Mouse (Mus musculus) brain, embryonic 14.5 days (tissue): Measurements from ENCODE around the gene Gm16223. TPM values are rescaled to one million over a fixed set of nuclear protein-coding genes. Genes with fewer than 3 reads are reported as not detected.

Experiments
- DNase-seq: peaks from one replicate; pipeline ENCODE4 v3.0.0-alpha.2; 2011; ENCODE audit warnings: low read depth
- CTCF ChIP-seq: fragments of 200-500 bp; IDR thresholded peaks from 2 replicates; pipeline ENCODE4 v1.5.1; 2012; ENCODE audit warnings: inconsistent platforms, mild to moderate bottlenecking, moderate library complexity, borderline replicate concordance; ENCODE audit not compliant: insufficient read depth, insufficient read length; ENCODE audit errors: extremely low read depth
- POLR2A ChIP-seq: fragments of 200-500 bp; IDR thresholded peaks from 2 replicates; pipeline ENCODE4 v1.6.1; 2012; ENCODE audit warnings: mild to moderate bottlenecking, inconsistent platforms, borderline replicate concordance; ENCODE audit not compliant: poor library complexity, insufficient read depth, insufficient read length, severe bottlenecking; ENCODE audit errors: extremely low read depth
- polyA plus RNA-seq: library from polyadenylated mRNA; depleted of rRNA; stranded (reverse); fragments of >200 nt; gene quantifications from 2 replicates; pipeline ENCODE4 v1.2.3, GENCODE M21; 2012; rRNA removed

Gene Gm16223
- polyA plus RNA-seq, 1 experiment: 0.03 TPM

- TF ChIP-seq POLR2A (no peak), CTCF (no peak)
- no peak for DNase-seq
Measured at GRCm38 (mm10) chr5:42155626-42156025, 87.9 kb downstream of the Gm16223 start.

- DNase-seq: peak; percentile 57
- TF ChIP-seq POLR2A: no peak
- TF ChIP-seq CTCF: no peak
Measured at GRCm38 (mm10) chr5:42164731-42165130, 97.0 kb downstream of the Gm16223 start.

DNA sequence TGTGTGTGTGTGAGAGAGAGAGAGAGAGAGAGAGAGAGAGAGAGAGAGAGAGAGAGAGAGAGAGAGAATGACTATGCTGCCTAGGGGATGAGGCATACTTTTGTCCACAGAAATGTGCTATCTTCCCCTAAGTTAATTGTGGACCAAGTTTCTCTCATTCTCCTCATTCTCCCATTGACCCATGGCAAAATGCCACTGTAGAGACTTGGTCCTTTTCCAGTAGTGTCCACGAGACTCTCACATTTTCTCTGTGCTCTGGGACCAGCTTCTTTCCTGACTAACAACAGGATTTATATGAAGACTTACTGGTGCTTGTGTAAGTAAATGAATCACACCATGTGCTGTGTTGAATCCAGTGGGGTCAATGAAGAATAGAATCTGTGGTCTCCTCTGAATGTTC is 98.6 kb downstream of the Gm16223 start:
- no peak for TF ChIP-seq POLR2A
- no peak for TF ChIP-seq CTCF
- DNase-seq: no peak

GRCm38 (mm10) chr5:42168071-42168470 is 100.3 kb downstream of the Gm16223 start:
- no peak for TF ChIP-seq POLR2A
- no peak for TF ChIP-seq CTCF
- DNase-seq: no peak

GRCm38 (mm10) chr5:42168785-42169184 is 101.0 kb downstream of the Gm16223 start:
- TF ChIP-seq POLR2A: no peak
- TF ChIP-seq CTCF: no peak
- no peak for DNase-seq

DNA sequence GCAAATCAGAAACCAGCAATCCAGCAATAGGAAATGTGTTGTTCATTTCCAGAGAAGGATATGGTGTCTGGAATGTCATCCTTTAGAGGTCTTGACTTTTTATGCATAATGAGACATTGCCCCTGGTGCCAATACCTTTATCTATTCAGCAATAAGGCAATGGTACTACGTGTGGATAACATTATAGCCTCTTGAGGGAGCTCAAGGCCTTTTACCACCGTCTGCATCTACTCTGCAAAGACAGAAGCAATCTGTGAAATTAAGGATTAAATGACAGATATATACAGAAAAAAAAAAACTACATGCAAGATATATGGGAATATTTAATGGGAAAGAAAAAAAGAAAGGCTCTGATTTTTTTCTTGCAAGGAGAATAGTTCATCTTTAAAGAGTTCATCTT is 106.3 kb downstream of the Gm16223 start:
- DNase-seq: peak; percentile 25
- TF ChIP-seq CTCF (no peak), POLR2A (no peak)

- TF ChIP-seq POLR2A (no peak), CTCF (no peak)
- no peak for DNase-seq
Measured at GRCm38 (mm10) chr5:42175424-42175823, 107.7 kb downstream of the Gm16223 start.

DNA sequence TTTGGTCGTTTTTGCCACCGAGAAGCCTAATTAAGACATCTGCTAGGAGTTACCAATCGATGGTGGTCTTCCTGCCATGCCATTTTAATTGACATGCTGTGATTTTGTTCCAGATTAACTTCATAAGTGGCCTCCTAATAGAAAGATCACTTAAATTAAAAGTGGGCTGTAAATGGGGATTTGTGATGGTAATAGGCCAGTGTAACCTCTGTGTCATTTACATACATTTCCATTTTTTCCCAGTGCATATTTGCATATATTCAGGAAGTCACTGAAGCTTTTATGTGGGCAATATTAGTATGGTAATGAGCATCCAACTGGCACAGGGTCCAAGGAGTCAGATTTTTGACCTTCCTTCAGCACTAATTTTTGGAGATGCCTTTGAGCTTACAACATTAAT is 130.7 kb downstream of the Gm16223 start:
- DNase-seq: peak; percentile 58

GRCm38 (mm10) chr5:42207456-42208122 is 139.8 kb downstream of the Gm16223 start:
- peak; percentile 59 for DNase-seq
- TF ChIP-seq CTCF (no peak), POLR2A (no peak)

More for the DNA sequence above, 130.7 kb downstream of the Gm16223 start:
- TF ChIP-seq POLR2A (no peak), CTCF (no peak)

GRCm38 (mm10) chr5:42211554-42212338 is 144.0 kb downstream of the Gm16223 start:
- TF ChIP-seq POLR2A: no peak
- no peak for TF ChIP-seq CTCF
- peak; percentile 54 for DNase-seq

- no peak for DNase-seq
- no peak for TF ChIP-seq CTCF
Measured at GRCm38 (mm10) chr5:42212353-42212752, 144.6 kb downstream of the Gm16223 start.

DNA sequence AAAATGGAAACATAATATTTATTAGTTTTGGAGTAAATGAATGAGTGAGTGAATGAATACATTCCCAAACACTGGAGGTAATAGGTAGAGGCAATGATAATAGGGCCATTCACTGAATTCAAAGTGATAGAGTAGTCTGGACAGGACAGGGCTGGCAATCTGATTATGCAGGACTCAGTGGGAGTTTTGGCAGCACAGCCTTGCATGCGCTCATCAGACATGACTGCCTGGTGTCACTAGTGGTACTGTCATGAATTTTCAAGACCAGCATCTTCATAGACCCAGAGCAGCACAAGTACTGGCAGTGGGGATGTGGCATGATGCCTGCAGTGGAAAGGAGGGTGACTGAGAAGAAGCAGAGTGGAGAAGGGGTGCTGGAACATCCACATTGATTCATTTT is 157.1 kb downstream of the Gm16223 start:
- TF ChIP-seq CTCF (no peak), POLR2A (no peak)
- no peak for DNase-seq

DNA sequence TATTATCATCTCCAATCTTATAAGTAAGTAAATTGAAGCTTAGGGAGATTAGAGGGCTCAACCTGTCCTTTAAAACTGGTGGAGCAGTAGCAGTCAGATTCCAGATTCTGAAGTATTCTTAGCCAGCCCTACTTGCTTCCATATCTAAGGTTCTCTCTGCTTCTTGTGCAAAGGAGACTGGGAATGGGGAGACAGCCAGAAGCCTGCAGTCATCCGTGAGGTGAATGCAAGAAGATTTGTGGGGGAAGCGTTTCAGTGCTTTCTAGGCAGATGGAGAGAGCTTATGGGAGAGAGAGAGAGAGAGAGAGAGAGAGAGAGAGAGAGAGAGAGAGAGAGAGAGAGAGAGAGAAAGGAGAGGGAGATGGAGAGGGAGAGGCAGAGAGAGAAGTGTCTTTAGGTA is 160.9 kb downstream of the Gm16223 start:
- TF ChIP-seq POLR2A (no peak), CTCF (no peak)
- DNase-seq: peak; percentile 30

- TF ChIP-seq CTCF: no peak
Measured at GRCm38 (mm10) chr5:42239291-42239690, 171.5 kb downstream of the Gm16223 start.

DNA sequence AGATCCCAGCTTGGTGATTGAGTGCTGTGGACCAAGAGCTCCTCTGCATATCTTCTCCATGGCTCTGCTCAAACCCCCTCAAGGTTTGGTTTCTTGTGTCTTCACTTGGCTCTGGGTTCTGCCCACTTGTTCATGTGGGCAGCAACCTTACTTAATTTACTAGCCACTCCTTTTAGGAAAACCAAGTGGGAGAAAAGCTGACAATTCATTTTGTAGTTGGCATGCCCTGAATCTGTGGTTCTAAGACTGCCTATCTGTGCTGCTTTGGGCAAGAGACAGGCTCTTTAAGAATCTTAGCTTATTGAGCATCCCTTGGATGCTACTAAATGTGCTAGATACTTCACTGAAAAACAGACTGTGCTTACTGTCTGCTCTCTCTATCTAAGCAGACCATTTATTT is 172.0 kb downstream of the Gm16223 start:
- TF ChIP-seq POLR2A (no peak), CTCF (no peak)
- no peak for DNase-seq

More at GRCm38 (mm10) chr5:42239291-42239690, 171.5 kb downstream of the Gm16223 start:
- DNase-seq: no peak

- no peak for TF ChIP-seq CTCF
- TF ChIP-seq POLR2A: no peak
- DNase-seq: peak; percentile 58
Measured at GRCm38 (mm10) chr5:42250376-42250775, 182.6 kb downstream of the Gm16223 start.

Other genes with a start within 250 kb of the Gm16223 start
- gene Bod1l, start 223.6 kb upstream of the Gm16223 start, polyA plus RNA-seq: 10.7 and 15.9 TPM in 2 replicates